Mouse (Mus musculus) erythroblast, adult 5-6 weeks (primary cell): ENCODE measurements around the gene Olfr926. TPM values are rescaled to one million over a fixed set of nuclear protein-coding genes. Genes with fewer than 3 reads are reported as not detected.
"Not testable (repeated sequence)": the region's sequence is repeated elsewhere in the genome, so short reads cannot be mapped to it uniquely, and the experiment has no call there.

Experiments
- ATAC-seq: replicated peaks from 2 replicates; pipeline ENCODE4 v1.8.0; 2016; ENCODE audit warnings: moderate number of reproducible peaks, mild to moderate bottlenecking, moderate TSS enrichment, inconsistent platforms; ENCODE audit not compliant: poor library complexity, low FRiP score, severe bottlenecking
- total RNA-seq, 2 experiments: library from RNA; stranded (forward) in 1 of 2; stranded (reverse) in 1 of 2; fragments of 150-400 nt in 1 of 2; fragments of 200-764, 138-1000 nt in 1 of 2; gene quantifications; 2 replicates each; pipeline versions ENCODE4 v1.2.3 to v1.2.4; 2015 to 2017; ENCODE audit warnings: low replicate concordance in 2 of 2

The Olfr926 gene
- total RNA-seq (2015; ENCODE audit: low replicate concordance) (not detected in 2 replicates), total RNA-seq (2017; ENCODE audit: low replicate concordance) (not detected in 2 replicates)

DNA sequence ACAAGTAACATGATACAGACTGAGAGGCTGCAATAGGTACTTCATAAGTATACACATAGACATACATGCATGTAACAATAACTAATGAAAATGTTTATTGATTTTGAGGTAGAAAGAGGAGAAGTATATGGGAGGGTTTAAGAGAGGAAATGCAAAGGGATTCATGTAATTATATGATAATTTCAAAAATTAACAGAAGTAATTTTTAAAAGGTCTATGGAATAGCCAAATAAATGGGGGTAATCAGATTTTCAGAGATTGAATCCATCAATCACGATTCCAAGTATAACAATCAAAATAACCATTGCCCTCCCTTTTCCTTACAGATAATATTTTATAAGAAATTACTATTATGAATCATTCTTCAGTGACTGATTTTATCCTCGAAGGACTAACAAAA lies at the start of gene Olfr926:
Gene Olfr926 (plus strand): TSS at position 301 of the 400 bp plus-strand sequence.
- no peak for ATAC-seq

DNA sequence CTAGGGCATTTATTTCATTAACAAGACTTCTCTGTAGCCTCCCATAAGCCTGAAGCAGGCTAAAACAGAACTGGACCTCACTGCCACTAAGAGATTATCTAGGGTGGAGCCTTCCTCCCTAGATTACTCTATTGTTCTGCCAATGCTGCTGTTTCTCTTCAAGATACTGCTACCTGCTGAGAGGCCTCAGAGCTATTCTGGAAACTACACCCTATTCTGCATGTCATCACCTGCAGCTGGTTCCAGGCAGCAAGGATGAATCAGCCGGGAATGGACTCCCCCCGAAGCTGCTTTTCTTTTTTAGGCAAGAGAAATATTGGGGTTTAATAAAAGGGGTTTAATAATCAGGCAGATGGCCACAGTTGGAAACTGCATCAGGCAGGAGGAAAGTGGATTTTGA lies 43.9 kb upstream of the Olfr926 start:
- ATAC-seq, result no peak

DNA sequence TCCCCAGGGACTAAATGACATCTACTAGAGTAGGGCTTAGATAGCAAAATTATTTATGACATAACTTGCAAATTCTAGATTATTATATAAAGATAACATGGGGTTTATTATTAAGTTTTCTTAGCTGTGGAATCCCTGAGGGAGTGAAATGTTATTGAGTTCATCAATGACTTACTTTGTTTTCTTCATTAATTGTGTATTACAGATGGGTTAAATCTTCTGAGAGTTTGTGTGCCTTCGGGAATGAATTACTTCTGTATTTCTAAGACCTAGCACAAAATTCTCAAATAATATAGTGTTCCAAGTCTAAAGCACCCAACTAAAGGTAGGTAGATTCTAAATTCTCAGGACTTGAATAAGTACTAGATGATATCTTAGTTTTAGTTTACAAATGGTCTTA lies 32.8 kb upstream of the Olfr926 start, which contains the start of gene Olfr924:
Gene Olfr924 (plus strand): TSS at position 301 of the 400 bp plus-strand sequence.
- no peak for ATAC-seq

DNA sequence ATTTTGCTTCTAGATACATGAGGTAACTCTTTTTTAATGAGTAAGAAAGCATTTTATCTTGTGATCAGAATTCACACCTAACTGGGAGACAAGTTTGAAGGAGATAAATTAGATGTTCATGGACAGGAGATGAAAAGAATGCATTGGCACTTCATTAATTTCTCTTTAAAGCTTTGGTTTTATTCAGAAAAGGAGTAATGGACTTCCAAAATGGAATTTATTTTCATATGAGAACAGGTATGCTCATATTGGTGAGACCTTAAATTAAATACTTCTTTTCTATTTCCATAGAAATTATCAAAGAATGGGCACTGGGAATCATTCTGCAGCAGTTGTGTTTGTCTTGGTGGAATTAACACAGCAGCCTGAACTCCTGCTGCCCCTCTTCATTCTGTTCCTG lies 22.2 kb upstream of the Olfr926 start, which contains the start of gene Olfr26:
Gene Olfr26 (plus strand): TSS at position 301 of the 400 bp plus-strand sequence.
- ATAC-seq, result no peak

DNA sequence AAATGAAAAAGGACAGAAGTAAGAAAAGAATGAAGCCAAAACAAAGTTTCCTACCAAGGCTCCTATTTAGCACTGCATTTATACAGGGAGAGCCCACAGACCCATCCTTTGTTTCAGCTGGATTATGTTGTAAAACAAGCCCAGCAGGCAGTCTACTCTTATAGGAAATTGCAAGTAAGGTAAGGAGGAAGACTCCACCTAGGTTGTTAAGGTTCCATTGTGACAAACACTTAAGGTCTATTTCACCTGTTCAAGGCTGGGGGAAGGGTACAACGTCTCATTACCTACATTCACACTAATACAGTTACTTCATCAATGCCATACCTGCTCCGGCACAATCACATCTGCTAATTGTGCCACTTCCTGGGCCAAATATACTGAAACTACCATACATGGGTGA lies 2.0 kb upstream of the Olfr926 start:
- ATAC-seq, result not testable (repeated sequence)

Other genes with a start within 250 kb of the Olfr926 start
- not detected in 2 replicates for gene Olfr916, start 217.3 kb upstream of the Olfr926 start, total RNA-seq (2015; ENCODE audit: low replicate concordance)
- gene Olfr916, start 217.3 kb upstream of the Olfr926 start, total RNA-seq (2017; ENCODE audit: low replicate concordance), result not detected in 2 replicates
- not detected in 2 replicates for gene Olfr917, start 211.3 kb upstream of the Olfr926 start, total RNA-seq (2015; ENCODE audit: low replicate concordance)
- gene Olfr917, start 211.3 kb upstream of the Olfr926 start, total RNA-seq (2017; ENCODE audit: low replicate concordance), result not detected in 2 replicates
- gene Olfr918, start 202.5 kb upstream of the Olfr926 start, total RNA-seq (2015; ENCODE audit: low replicate concordance), result not detected in 2 replicates
- gene Olfr918, start 202.5 kb upstream of the Olfr926 start, total RNA-seq (2017; ENCODE audit: low replicate concordance), result not detected in 2 replicates
- gene Olfr919, start 173.5 kb upstream of the Olfr926 start, total RNA-seq (2015; ENCODE audit: low replicate concordance), result not detected in 2 replicates
- gene Olfr919, start 173.5 kb upstream of the Olfr926 start, total RNA-seq (2017; ENCODE audit: low replicate concordance), result not detected in 2 replicates
- gene Vwa5a, start 158.9 kb upstream of the Olfr926 start, total RNA-seq (2015; ENCODE audit: low replicate concordance), result 24.4 and 37.2 TPM in 2 replicates
- gene Vwa5a, start 158.9 kb upstream of the Olfr926 start, total RNA-seq (2017; ENCODE audit: low replicate concordance), result 38.8 and 52.7 TPM in 2 replicates
- not detected in 2 replicates for gene Olfr920, start 124.8 kb upstream of the Olfr926 start, total RNA-seq (2015; ENCODE audit: low replicate concordance)
- 0.28 TPM in 1 of 2 replicates, not detected in the other for gene Olfr920, start 124.8 kb upstream of the Olfr926 start, total RNA-seq (2017; ENCODE audit: low replicate concordance)
- gene Olfr921, start 104.1 kb upstream of the Olfr926 start, total RNA-seq (2015; ENCODE audit: low replicate concordance), result not detected in 2 replicates
- gene Olfr921, start 104.1 kb upstream of the Olfr926 start, total RNA-seq (2017; ENCODE audit: low replicate concordance), result not detected in 2 replicates
- gene Olfr922, start 62.5 kb upstream of the Olfr926 start, total RNA-seq (2015; ENCODE audit: low replicate concordance), result not detected in 2 replicates
- not detected in 2 replicates for gene Olfr922, start 62.5 kb upstream of the Olfr926 start, total RNA-seq (2017; ENCODE audit: low replicate concordance)
- gene Olfr923, start 50.6 kb upstream of the Olfr926 start, total RNA-seq (2015; ENCODE audit: low replicate concordance), result not detected in 2 replicates
- not detected in 2 replicates for gene Olfr923, start 50.6 kb upstream of the Olfr926 start, total RNA-seq (2017; ENCODE audit: low replicate concordance)
- gene Olfr924, start 32.7 kb upstream of the Olfr926 start, total RNA-seq (2015; ENCODE audit: low replicate concordance), result not detected in 2 replicates
- 0.28 TPM in 1 of 2 replicates, not detected in the other for gene Olfr924, start 32.7 kb upstream of the Olfr926 start, total RNA-seq (2017; ENCODE audit: low replicate concordance)
- not detected in 2 replicates for gene Olfr26, start 22.1 kb upstream of the Olfr926 start, total RNA-seq (2015; ENCODE audit: low replicate concordance)
- not detected in 2 replicates for gene Olfr26, start 22.1 kb upstream of the Olfr926 start, total RNA-seq (2017; ENCODE audit: low replicate concordance)
- not detected in 2 replicates for gene Olfr930, start 52.7 kb downstream of the Olfr926 start, total RNA-seq (2015; ENCODE audit: low replicate concordance)
- not detected in 2 replicates for gene Olfr930, start 52.7 kb downstream of the Olfr926 start, total RNA-seq (2017; ENCODE audit: low replicate concordance)
- gene Olfr933, start 95.2 kb downstream of the Olfr926 start, total RNA-seq (2015; ENCODE audit: low replicate concordance), result not detected in 2 replicates
- gene Olfr933, start 95.2 kb downstream of the Olfr926 start, total RNA-seq (2017; ENCODE audit: low replicate concordance), result 1.1 TPM in 1 of 2 replicates, not detected in the other
- gene Olfr934, start 111.2 kb downstream of the Olfr926 start, total RNA-seq (2015; ENCODE audit: low replicate concordance), result not detected in 2 replicates
- gene Olfr934, start 111.2 kb downstream of the Olfr926 start, total RNA-seq (2017; ENCODE audit: low replicate concordance), result 0.70 TPM in 1 of 2 replicates, not detected in the other
- gene Olfr935, start 122.6 kb downstream of the Olfr926 start, total RNA-seq (2015; ENCODE audit: low replicate concordance), result not detected in 2 replicates
- gene Olfr935, start 122.6 kb downstream of the Olfr926 start, total RNA-seq (2017; ENCODE audit: low replicate concordance), result not detected in 2 replicates
- gene Olfr146, start 146.3 kb downstream of the Olfr926 start, total RNA-seq (2015; ENCODE audit: low replicate concordance), result not detected in 2 replicates
- not detected in 2 replicates for gene Olfr146, start 146.3 kb downstream of the Olfr926 start, total RNA-seq (2017; ENCODE audit: low replicate concordance)
- gene Olfr937, start 187.8 kb downstream of the Olfr926 start, total RNA-seq (2015; ENCODE audit: low replicate concordance), result not detected in 2 replicates
- gene Olfr937, start 187.8 kb downstream of the Olfr926 start, total RNA-seq (2017; ENCODE audit: low replicate concordance), result not detected in 2 replicates
- not detected in 2 replicates for gene Olfr938, start 201.8 kb downstream of the Olfr926 start, total RNA-seq (2015; ENCODE audit: low replicate concordance)
- not detected in 2 replicates for gene Olfr938, start 201.8 kb downstream of the Olfr926 start, total RNA-seq (2017; ENCODE audit: low replicate concordance)